Mouse (Mus musculus) forebrain, embryonic 14.5 days (tissue): ENCODE results near the gene Ccdc28a. TPM values are rescaled to one million over a fixed set of nuclear protein-coding genes. Genes with fewer than 3 reads are reported as not detected.

ENCODE experiments used
- ATAC-seq: fragments of 200-750 bp; cut with Nextera tagmentation; 2 replicates; pipeline ENCODE4 v1.8.0; 2017; ENCODE audit warnings: mild to moderate bottlenecking, moderate library complexity
- DNase-seq: peaks from one replicate; pipeline ENCODE4 v3.0.0-alpha.2; 2015; ENCODE audit warnings: low spot score
- H3K27ac ChIP-seq: fragments of 300-500 bp; sonication (generic); 2 replicates; pipeline ENCODE4 v1.5.1; 2014; ENCODE audit warnings: low read depth, mild to moderate bottlenecking, control low read depth, low read length, moderate library complexity
- H3K27me3 ChIP-seq: fragments of 300-500 bp; sonication (generic); replicated peaks from 2 replicates; pipeline ENCODE4 v1.6.1; 2014; ENCODE audit warnings: low read length, control low read depth, mixed read lengths; ENCODE audit not compliant: control insufficient read depth, insufficient read depth
- H3K36me3 ChIP-seq: fragments of 300-500 bp; sonication (generic); 2 replicates; pipeline ENCODE4 v1.6.1; 2014; ENCODE audit warnings: low read length, control low read depth; ENCODE audit not compliant: control insufficient read depth, insufficient read depth
- H3K4me1 ChIP-seq: fragments of 300-500 bp; sonication (generic); 2 replicates; pipeline ENCODE4 v1.6.1; 2014; ENCODE audit warnings: antibody characterized with exemption, low read length, control low read depth; ENCODE audit not compliant: control insufficient read depth, insufficient read depth
- H3K4me2 ChIP-seq: fragments of 300-500 bp; sonication (generic); 2 replicates; pipeline ENCODE4 v1.6.1; 2014; ENCODE audit warnings: mild to moderate bottlenecking, control low read depth, low read length
- H3K4me3 ChIP-seq: fragments of 300-500 bp; sonication (generic); 2 replicates; pipeline ENCODE4 v1.5.1; 2014; ENCODE audit warnings: low read depth, low read length, control low read depth
- H3K9ac ChIP-seq: fragments of 300-500 bp; sonication (generic); 2 replicates; pipeline ENCODE4 v1.6.1; 2014; ENCODE audit warnings: mild to moderate bottlenecking, low read length, control low read depth, moderate library complexity
- H3K9me3 ChIP-seq: fragments of 300-500 bp; sonication (generic); replicated peaks from 2 replicates; pipeline ENCODE4 v1.6.1; 2016; ENCODE audit warnings: low read length, control low read depth, mixed read lengths; ENCODE audit not compliant: control insufficient read depth
- WGBS: fragments of 180-500 bp; shearing (Covaris S2); extraction: QIAGEN DNeasy Blood & Tissue Kit; methylation state at CpG from one replicate; pipeline ENCODE4 v1.1.7; 2014; 5-methylcytosine and 5-hydroxymethylcytosine counted together
- polyA plus RNA-seq: library from polyadenylated mRNA; unstranded; fragments of >200 nt; fragmentation: Nextera tagmentation; extraction: Ambion mirVana; gene quantifications from 2 replicates; pipeline ENCODE4 v1.2.1, GENCODE M21; 2014

Ccdc28a gene
- polyA plus RNA-seq, 1 experiment from 2014 or later = 10.3 TPM

DNA sequence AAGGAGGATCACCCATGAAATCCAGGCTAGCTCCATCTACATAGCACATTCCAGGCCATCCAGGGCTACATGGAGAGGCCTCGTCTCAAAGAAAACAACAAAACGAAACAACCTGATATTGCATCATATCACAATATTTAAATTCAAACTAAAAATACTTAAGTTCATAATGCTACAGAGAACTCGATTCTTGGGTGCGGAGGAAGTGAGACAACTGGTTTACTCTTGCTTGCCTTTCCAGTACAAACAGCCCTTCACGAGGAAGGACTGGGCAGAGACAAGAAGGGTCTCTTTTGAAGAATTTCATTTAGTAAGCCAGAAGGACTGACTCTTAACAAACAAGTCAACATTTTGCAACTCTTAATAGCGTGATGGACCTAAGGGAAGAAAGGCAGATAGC lies 46.2 kb downstream of the Ccdc28a start:
- 91% methylated on average over 6 of the region's 6 CpGs for WGBS
- Histone ChIP-seq H3K4me3 (no peak overlapping the region), H3K4me1 (no peaks in the 10 kb centered on the region), H3K36me3 (no peaks in the 10 kb centered on the region), H3K27ac (no peak overlapping the region), H3K4me2 (no peak overlapping the region), H3K9ac (no peak overlapping the region), H3K27me3 (no peaks in the 10 kb centered on the region), H3K9me3 (no peaks in the 10 kb centered on the region)
- no peak for DNase-seq
- no peak for ATAC-seq

DNA sequence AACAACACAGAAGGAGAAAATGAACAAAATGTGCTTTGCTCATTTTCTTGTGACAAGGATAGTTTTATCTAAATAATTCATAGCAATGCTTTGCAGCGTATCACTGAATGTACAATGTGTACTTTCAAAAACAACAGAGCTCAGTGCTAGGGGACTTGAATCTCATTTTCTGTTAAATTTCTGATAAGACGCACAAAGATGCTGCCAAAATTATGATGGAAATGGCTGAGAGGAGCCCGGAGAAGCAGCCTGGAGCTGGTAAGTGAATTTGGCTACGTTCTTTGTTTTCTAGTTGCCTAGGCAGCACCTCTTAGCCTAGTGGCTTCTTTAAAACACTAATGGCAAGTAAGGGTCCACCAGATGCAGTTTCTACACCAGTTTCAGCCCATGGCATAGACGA lies 52.6 kb downstream of the Ccdc28a start:
- ATAC-seq = no peak
- Histone ChIP-seq H3K36me3 (no peaks in the 10 kb centered on the region), H3K27ac (no peak overlapping the region), H3K9me3 (no peaks in the 10 kb centered on the region), H3K4me3 (no peak overlapping the region), H3K27me3 (no peaks in the 10 kb centered on the region), H3K4me2 (no peak overlapping the region), H3K9ac (no peak overlapping the region), H3K4me1 (no peaks in the 10 kb centered on the region)
- DNase-seq = no peak
- 83% methylated on average over 5 of the region's 5 CpGs for WGBS

DNA sequence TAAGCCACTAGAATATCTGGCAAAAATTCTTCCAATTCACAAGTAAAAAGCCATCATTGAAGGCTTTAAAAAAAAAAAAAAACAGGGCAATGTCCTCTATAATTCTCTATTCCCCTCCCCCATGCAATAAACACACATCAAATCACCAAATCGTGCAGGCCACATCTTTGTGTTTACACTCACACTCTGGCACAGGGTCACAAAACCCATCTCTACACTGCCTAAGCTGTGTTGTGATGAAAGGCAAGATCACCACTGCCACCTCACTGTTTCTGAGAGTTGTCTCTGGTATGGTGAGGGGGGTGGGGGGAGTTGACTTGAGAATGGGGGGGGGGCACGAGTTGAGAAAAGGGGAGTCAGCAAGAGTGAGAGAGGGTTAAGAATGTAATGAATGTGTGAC lies 57.5 kb downstream of the Ccdc28a start:
- WGBS = 58% methylated on average over 2 of the region's 2 CpGs
- H3K27ac ChIP-seq = no peak overlapping the region
- no peak overlapping the region for H3K9ac ChIP-seq
- H3K36me3 ChIP-seq = no peaks in the 10 kb centered on the region
- DNase-seq = no peak
- H3K9me3 ChIP-seq = no peaks in the 10 kb centered on the region
- H3K4me2 ChIP-seq = no peak overlapping the region
- no peak overlapping the region for H3K4me3 ChIP-seq
- no peak for ATAC-seq
- no peaks in the 10 kb centered on the region for H3K27me3 ChIP-seq
- no peaks in the 10 kb centered on the region for H3K4me1 ChIP-seq

DNA sequence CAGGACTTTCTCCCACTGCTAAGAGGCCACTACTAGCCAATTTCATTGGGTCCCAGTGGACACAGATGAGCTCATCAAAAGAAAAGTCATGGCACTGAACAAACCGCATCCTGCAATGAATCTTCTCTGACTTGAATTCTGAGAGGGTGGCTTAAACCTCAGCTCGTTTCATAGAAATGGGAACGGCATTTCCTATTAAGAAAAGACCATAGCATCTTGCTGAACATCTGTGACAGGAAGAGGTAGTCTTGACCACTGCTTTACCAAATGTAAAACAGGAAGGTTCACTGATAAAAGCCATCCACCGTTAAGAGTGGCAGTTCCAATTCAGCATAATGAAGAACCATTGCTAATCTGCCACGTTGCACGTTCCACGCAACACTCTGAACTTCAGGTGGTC lies 58.1 kb downstream of the Ccdc28a start:
- no peak overlapping the region for H3K4me2 ChIP-seq
- no peak for DNase-seq
- H3K4me1 ChIP-seq = no peaks in the 10 kb centered on the region
- 91% methylated on average over 7 of the region's 7 CpGs for WGBS
- H3K36me3 ChIP-seq = no peaks in the 10 kb centered on the region
- no peak overlapping the region for H3K9ac ChIP-seq
- ATAC-seq = no peak
- no peaks in the 10 kb centered on the region for H3K27me3 ChIP-seq
- no peak overlapping the region for H3K27ac ChIP-seq
- H3K4me3 ChIP-seq = no peak overlapping the region
- no peaks in the 10 kb centered on the region for H3K9me3 ChIP-seq

DNA sequence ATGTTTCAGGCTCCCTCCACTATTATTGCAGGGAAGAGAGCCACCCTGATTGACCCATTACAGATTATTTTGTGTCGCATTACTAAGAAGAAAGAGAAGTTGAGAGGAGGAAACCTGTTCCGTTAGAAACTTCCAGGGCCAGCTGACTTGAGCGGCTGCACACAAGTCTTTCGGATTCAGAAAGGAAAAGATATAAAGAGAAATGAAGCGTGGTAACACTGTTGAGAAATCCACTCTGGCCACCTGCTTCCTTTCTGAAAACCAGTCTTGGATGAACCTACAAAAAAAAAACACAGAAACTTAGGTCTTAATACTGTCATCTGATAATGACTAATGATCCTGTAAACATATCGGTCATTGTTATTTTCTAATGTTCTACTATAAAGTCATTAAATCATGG lies 59.7 kb downstream of the Ccdc28a start:
- Histone ChIP-seq H3K9me3 (no peaks in the 10 kb centered on the region), H3K4me2 (no peak overlapping the region), H3K27me3 (no peaks in the 10 kb centered on the region), H3K9ac (no peak overlapping the region), H3K27ac (no peak overlapping the region), H3K36me3 (no peaks in the 10 kb centered on the region), H3K4me3 (no peak overlapping the region), H3K4me1 (no peaks in the 10 kb centered on the region)
- DNase-seq = no peak
- 90% methylated on average over 6 of the region's 6 CpGs for WGBS
- ATAC-seq = no peak

Other genes with a start within 250 kb of the Ccdc28a start
- 235 and 270 TPM in 2 replicates for gene Abracl, start 211.7 kb downstream of the Ccdc28a start, polyA plus RNA-seq
- 18.5 and 18.7 TPM in 2 replicates for gene Reps1, start 179.1 kb downstream of the Ccdc28a start, polyA plus RNA-seq
- 0.27 TPM in 1 of 2 replicates, not detected in the other for gene Ect2l, start 24.1 kb downstream of the Ccdc28a start, polyA plus RNA-seq
- 17.1 and 17.9 TPM in 2 replicates for gene Nhsl1, start 84.0 kb upstream of the Ccdc28a start, polyA plus RNA-seq